Mouse (Mus musculus): ENCODE data around the gene Atp2c2. TPM values are rescaled to one million over a fixed set of nuclear protein-coding genes. Genes with fewer than 3 reads are reported as not detected.

Atp2c2 gene
- total and polyA plus RNA-seq, 3 experiments = 0.27 to 0.58 TPM; not detected in 1

- peak overlapping the region; percentile 46 for H3K27ac ChIP-seq (ENCODE audit: control insufficient read depth, low read depth, low read length)
- peaks cover 3 to 20% of the 10 kb centered on the region in 2 experiments for H3K4me1 ChIP-seq (ENCODE audit: control insufficient read depth in 1 of 2, insufficient read depth in 2 of 2, low read length in 2 of 2)
- DNase-seq (ENCODE audit: low read depth, low spot score) = peak; percentile 55
- H3K27me3 ChIP-seq (ENCODE audit: control insufficient read depth in 1 of 2, insufficient read depth in 2 of 2, low read length in 2 of 2) = no peaks in the 10 kb centered on the region
- H3K79me2 ChIP-seq (ENCODE audit: control insufficient read depth, insufficient read depth, low read length, poor library complexity) = no peaks in the 10 kb centered on the region
- no peaks in the 10 kb centered on the region for H3K9me3 ChIP-seq (replicated peaks; ENCODE audit: insufficient read depth, low read length)
- H3K9ac ChIP-seq (ENCODE audit: control insufficient read depth, low read depth, low read length, poor library complexity, severe bottlenecking) = peak overlapping the region; percentile 2; the same call in 1 of the 2 replicates
- peak overlapping the region; percentile 5 to 18 for H3K4me3 ChIP-seq (ENCODE audit: control insufficient read depth in 1 of 2, insufficient read depth in 1 of 2, low read depth in 2 of 2, low read length in 2 of 2)
- H3K36me3 ChIP-seq (ENCODE audit: control insufficient read depth in 1 of 2, insufficient read depth in 2 of 2, low read length in 2 of 2) = peaks cover 0 to 7% of the 10 kb centered on the region in 2 experiments; a peak in 2 of 4 replicates
- no peak for TF ChIP-seq ZNF384 (IDR thresholded peaks at IDR 0.05; ENCODE audit: low read depth, low read length)
- no peak for TF ChIP-seq POLR2AphosphoS2 (IDR thresholded peaks at IDR 0.05; ENCODE audit: low read length)
- peak; percentile 82 for TF ChIP-seq SIN3A (IDR thresholded peaks at IDR 0.05; ENCODE audit: low read length)
- no peak for TF ChIP-seq POLR2A (IDR thresholded peaks at IDR 0.05; ENCODE audit: control insufficient read depth in 1 of 2, insufficient read depth in 1 of 2, low read depth in 1 of 2, low read length in 2 of 2, poor library complexity in 1 of 2)
- TF ChIP-seq ETS1 (IDR thresholded peaks at IDR 0.05; ENCODE audit: low read depth, low read length) = peak; percentile 77
- TF ChIP-seq HCFC1 (IDR thresholded peaks at IDR 0.05; ENCODE audit: low read depth, low read length) = peak; percentile 57; the same call in 1 of the 2 replicates
- TF ChIP-seq MXI1 (IDR thresholded peaks at IDR 0.05; ENCODE audit: low read depth, low read length) = peak; percentile 72
- peak; percentile 92 for TF ChIP-seq USF1 (IDR thresholded peaks at IDR 0.05; ENCODE audit: low read depth, low read length)
- 0 out of 2 replicates have a peak, but pooled peaks have one; percentile 28 for TF ChIP-seq ZMIZ1 (IDR thresholded peaks at IDR 0.05; ENCODE audit: low read depth, low read length)
- TF ChIP-seq TBP (IDR thresholded peaks at IDR 0.05; ENCODE audit: low read depth, low read length) = no peak
- TF ChIP-seq USF2 (IDR thresholded peaks at IDR 0.05; ENCODE audit: borderline replicate concordance in 1 of 2, insufficient read depth in 1 of 2, low read depth in 1 of 2, low read length in 2 of 2) = peak; percentile 50 to 74
- TF ChIP-seq TAL1 (IDR thresholded peaks at IDR 0.05; ENCODE audit: low read length) = no peak
- 0 out of 2 replicates have a peak, but pooled peaks have one; percentile 42 for TF ChIP-seq MYC (IDR thresholded peaks at IDR 0.05; ENCODE audit: low read depth, low read length)
- TF ChIP-seq JUND (IDR thresholded peaks at IDR 0.05; ENCODE audit: low read depth, low read length) = no peak
- TF ChIP-seq CHD1 (IDR thresholded peaks at IDR 0.05; ENCODE audit: low read depth, low read length) = no peak
- no peak for TF ChIP-seq RCOR1 (IDR thresholded peaks at IDR 0.05; ENCODE audit: low read depth, low read length)
- no peak for TF ChIP-seq NRF1 (IDR thresholded peaks at IDR 0.05; ENCODE audit: insufficient read depth, low read depth, low read length, poor library complexity, severe bottlenecking)
- peak; percentile 24; the same call in 1 of the 2 replicates for TF ChIP-seq TCF12 (IDR thresholded peaks at IDR 0.05; ENCODE audit: low read depth, low read length)
- TF ChIP-seq MAFK (IDR thresholded peaks at IDR 0.05; ENCODE audit: borderline replicate concordance, low read depth, low read length) = no peak
- no peak for TF ChIP-seq SMC3 (IDR thresholded peaks at IDR 0.05; ENCODE audit: low read depth, low read length)
- no peak for TF ChIP-seq POLR2AphosphoS5 (IDR thresholded peaks at IDR 0.05; ENCODE audit: borderline replicate concordance, low read depth, low read length)
- no peak for TF ChIP-seq CTCF (IDR thresholded peaks at IDR 0.05 in 2 of 3, conservative IDR thresholded peaks at IDR 0.05 in 1 of 3; ENCODE audit: control insufficient read depth in 1 of 3, insufficient read depth in 1 of 3, low read depth in 2 of 3, low read length in 3 of 3, poor library complexity in 1 of 3, severe bottlenecking in 1 of 3)
- TF ChIP-seq UBTF (IDR thresholded peaks at IDR 0.05; ENCODE audit: borderline replicate concordance, insufficient read depth, low read depth, low read length) = no peak
- TF ChIP-seq MAZ (IDR thresholded peaks at IDR 0.05; ENCODE audit: low read depth, low read length) = peak; percentile 40; the same call in 1 of the 2 replicates
- TF ChIP-seq MYB (IDR thresholded peaks at IDR 0.05; ENCODE audit: low read depth, low read length) = no peak
- peak; percentile 91 for TF ChIP-seq MAX (IDR thresholded peaks at IDR 0.05; ENCODE audit: low read length)
- TF ChIP-seq RAD21 (IDR thresholded peaks at IDR 0.05; ENCODE audit: low read depth, low read length) = no peak
- no peak for TF ChIP-seq GABPA (IDR thresholded peaks at IDR 0.05; ENCODE audit: low read depth, low read length)
- no peak for TF ChIP-seq KAT2A (conservative IDR thresholded peaks at IDR 0.05; ENCODE audit: low read depth, low read length)
- no peak for TF ChIP-seq CHD2 (IDR thresholded peaks at IDR 0.05; ENCODE audit: low read length)
- TF ChIP-seq GATA1 (IDR thresholded peaks at IDR 0.05; ENCODE audit: low read depth, low read length) = peak; percentile 54; the same call in 1 of the 2 replicates
- no peak for TF ChIP-seq ZC3H11A (IDR thresholded peaks at IDR 0.05; ENCODE audit: low read depth, low read length)
- peak; percentile 35; the same call in 1 of the 2 replicates for TF ChIP-seq NELFE (IDR thresholded peaks at IDR 0.05; ENCODE audit: low read depth, low read length)
- TF ChIP-seq E2F4 (IDR thresholded peaks at IDR 0.05; ENCODE audit: borderline replicate concordance, low read depth, low read length) = no peak
- no peak for TF ChIP-seq MEF2A (IDR thresholded peaks at IDR 0.05; ENCODE audit: extremely low read depth, insufficient replicate concordance, low read depth, low read length, poor library complexity, severe bottlenecking)
- peak in 1 of 2 experiments; percentile 52; a peak in 3 of 4 replicates for TF ChIP-seq EP300 (IDR thresholded peaks at IDR 0.05; ENCODE audit: low read depth in 1 of 2, low read length in 2 of 2)
These were observed 38.5 kb downstream of the Atp2c2 start for GRCm38 (mm10) chr8:119738129-119738907.
